Mouse (Mus musculus): ENCODE results near the gene Tmem164. TPM values are rescaled to one million over a fixed set of nuclear protein-coding genes. Genes with fewer than 3 reads are reported as not detected.
"Not testable (repeated sequence)": the region's sequence is repeated elsewhere in the genome, so short reads cannot be mapped to it uniquely, and the experiment has no call there.

Gene Tmem164
- 48.3 and 51.0 TPM in 2 replicates for polyA plus RNA-seq (2016; fragmentation: Nextera tagmentation; extraction: Ambion mirVana)

- H3K36me3 ChIP-seq (replicated peaks): no peaks in the 10 kb centered on the region
- peaks cover 52% of the 10 kb centered on the region for H3K27me3 ChIP-seq
- peak within 1 kb of the TSS; percentile 65 for H3K4me2 ChIP-seq
- H3K4me1 ChIP-seq: peaks cover 24% of the 10 kb centered on the region
- peak within 1 kb of the TSS; percentile 71 for H3K9ac ChIP-seq
- no peaks in the 10 kb centered on the region for H3K9me3 ChIP-seq
- H3K27ac ChIP-seq: peak within 1 kb of the TSS; percentile 89
- peak; percentile 86 for ATAC-seq (ENCODE audit: low FRiP score)
- 22% methylated on average over 9 of the region's 38 CpGs for WGBS
- peak within 1 kb of the TSS; percentile 62 for H3K4me3 ChIP-seq (replicated peaks)
These were observed at the start of gene Tmem164 for GRCm38 (mm10) chrX:142681056-142681615. TSS of gene Tmem164 (plus strand) at chrX:142681406.

DNA sequence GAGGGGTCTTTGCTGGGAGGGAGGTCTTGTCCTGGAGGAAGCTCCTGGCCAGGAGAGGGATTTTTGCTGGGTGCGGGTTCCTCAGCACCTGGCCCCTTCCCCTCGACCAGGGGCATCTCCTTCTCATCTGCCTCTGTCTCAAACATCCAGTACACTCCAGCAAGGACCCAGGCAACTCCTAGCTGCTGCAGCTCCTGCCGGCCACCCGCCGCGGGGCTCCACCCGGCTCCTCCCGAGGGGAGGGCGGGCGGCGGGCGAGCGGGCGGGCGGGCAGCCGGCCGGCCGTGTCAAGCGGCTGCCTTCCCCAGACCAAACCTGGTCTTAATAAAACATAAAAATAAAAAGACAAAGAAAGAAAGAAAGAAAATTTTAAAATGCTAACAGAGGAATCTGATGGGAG is 48.2 kb upstream of the Tmem164 start:
- not testable (repeated sequence) for H3K4me2 ChIP-seq; H3K9me3 ChIP-seq; H3K9ac ChIP-seq; ATAC-seq (ENCODE audit: low FRiP score); H3K36me3 ChIP-seq (replicated peaks); H3K4me1 ChIP-seq; H3K4me3 ChIP-seq (replicated peaks); H3K27ac ChIP-seq
- 31% methylated on average over 19 of the region's 19 CpGs for WGBS
- peaks cover 25% of the 10 kb centered on the region for H3K27me3 ChIP-seq

DNA sequence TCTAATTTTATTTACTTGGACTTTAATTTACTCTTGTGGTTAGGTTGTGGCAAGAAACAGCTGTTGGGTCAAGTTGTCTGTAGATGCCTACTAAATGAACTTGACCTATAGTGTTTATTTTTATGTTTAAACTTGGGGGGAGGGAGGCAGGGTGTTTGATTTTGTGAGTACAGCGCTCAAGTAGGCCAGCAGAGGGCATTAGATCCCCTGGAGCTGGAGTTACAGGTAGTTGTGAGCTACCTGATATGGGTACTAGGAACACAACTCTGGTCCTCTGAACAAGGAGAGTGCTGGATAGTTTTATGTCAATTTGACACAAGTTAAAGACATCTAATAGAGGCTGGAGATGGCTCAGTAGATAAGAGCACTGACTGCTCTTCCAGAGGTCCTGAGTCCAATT is 34.0 kb upstream of the Tmem164 start:
- Histone ChIP-seq H3K4me2 (no peak overlapping the region), H3K36me3 (replicated peaks) (no peaks in the 10 kb centered on the region), H3K9ac (no peak overlapping the region), H3K27me3 (peaks cover 15% of the 10 kb centered on the region; the same call in 1 of the 2 replicates), H3K9me3 (no peaks in the 10 kb centered on the region), H3K27ac (no peak overlapping the region), H3K4me1 (no peaks in the 10 kb centered on the region), H3K4me3 (replicated peaks) (no peak overlapping the region)
- WGBS: 71% methylated on average over 1 of the region's 1 CpGs
- no peak for ATAC-seq (ENCODE audit: low FRiP score)

DNA sequence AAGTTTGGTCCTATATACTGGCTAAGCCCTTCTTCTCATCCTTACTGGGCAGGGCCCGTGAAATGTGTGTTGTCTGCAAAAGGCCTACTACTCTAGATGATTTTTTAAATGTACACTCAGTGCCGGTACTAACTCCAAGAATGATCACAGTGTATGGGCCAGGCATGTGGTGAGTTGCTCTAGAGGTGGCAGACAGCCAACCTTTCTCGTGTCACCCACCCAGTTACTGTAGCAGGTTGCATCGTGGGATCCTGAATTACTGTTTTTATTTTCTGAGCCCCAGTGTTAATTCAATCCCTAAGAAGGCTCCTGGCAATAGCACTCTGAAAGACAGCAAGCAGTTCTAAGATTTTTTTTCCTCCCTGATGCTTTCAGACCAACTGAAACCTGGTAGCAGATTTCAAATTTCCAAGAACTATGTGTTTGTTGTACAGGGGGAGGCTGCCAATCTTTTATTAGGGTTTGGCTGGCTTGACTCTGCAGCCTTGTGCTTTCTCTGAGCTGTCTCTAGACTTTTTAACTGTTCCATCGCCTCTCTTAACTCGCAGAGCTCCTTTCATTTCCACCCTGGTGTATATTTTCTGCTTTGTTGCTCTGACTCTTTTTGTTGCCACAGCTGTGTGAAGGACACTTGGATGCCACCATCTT is 31.0 kb upstream of the Tmem164 start:
- ATAC-seq (ENCODE audit: low FRiP score): no peak

DNA sequence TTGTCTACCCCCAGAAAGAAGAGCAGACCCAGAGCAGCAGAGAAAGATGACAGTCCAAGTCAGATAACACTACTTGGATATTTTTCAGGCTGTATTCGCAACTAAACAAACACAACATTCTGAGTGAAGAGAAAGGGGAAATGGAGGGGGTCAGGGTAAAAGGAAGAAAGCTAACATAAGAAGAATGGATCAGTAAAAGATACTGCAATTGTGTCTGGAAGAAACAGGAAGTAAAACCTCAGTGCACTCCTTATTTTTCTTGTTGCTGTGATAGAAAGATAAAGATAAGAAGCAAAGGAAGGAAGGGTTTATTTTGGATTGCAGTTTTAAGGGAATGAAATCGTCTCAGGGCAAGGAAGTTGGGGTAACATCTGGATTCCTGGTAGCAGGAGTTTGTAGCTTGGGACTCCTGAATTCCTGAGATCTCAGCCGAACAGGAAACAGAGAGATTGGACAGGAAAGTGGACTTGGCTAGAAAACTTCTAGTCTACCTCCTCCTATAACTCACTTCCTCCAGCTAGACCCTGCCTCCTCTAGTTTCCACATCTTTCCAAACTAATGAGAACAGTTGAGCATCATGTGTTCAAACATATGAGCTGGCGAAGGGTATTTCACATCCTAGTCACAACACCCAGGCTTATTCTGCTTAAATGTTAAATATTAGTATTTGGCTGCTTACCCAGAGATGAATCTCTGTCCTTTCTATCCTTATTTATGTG is 16.3 kb upstream of the Tmem164 start:
- no peak overlapping the region for H3K9ac ChIP-seq
- no peaks in the 10 kb centered on the region for H3K36me3 ChIP-seq (replicated peaks)
- no peak for ATAC-seq (ENCODE audit: low FRiP score)
- H3K27ac ChIP-seq: no peak overlapping the region
- no peaks in the 10 kb centered on the region for H3K9me3 ChIP-seq
- WGBS: 82% methylated on average over 4 of the region's 4 CpGs
- peaks cover 31% of the 10 kb centered on the region for H3K27me3 ChIP-seq
- H3K4me2 ChIP-seq: no peak overlapping the region
- no peaks in the 10 kb centered on the region for H3K4me1 ChIP-seq
- no peak overlapping the region for H3K4me3 ChIP-seq (replicated peaks)

More for the DNA sequence above, 31.0 kb upstream of the Tmem164 start:
- H3K4me1 ChIP-seq: no peaks in the 10 kb centered on the region
- H3K4me2 ChIP-seq: no peak overlapping the region
- H3K27ac ChIP-seq: no peak overlapping the region
- H3K9me3 ChIP-seq: no peaks in the 10 kb centered on the region
- no peak overlapping the region for H3K9ac ChIP-seq
- H3K27me3 ChIP-seq: peaks cover 15% of the 10 kb centered on the region; the same call in 1 of the 2 replicates
- 76% methylated on average over 6 of the region's 6 CpGs for WGBS
- no peaks in the 10 kb centered on the region for H3K36me3 ChIP-seq (replicated peaks)
- no peak overlapping the region for H3K4me3 ChIP-seq (replicated peaks)

DNA sequence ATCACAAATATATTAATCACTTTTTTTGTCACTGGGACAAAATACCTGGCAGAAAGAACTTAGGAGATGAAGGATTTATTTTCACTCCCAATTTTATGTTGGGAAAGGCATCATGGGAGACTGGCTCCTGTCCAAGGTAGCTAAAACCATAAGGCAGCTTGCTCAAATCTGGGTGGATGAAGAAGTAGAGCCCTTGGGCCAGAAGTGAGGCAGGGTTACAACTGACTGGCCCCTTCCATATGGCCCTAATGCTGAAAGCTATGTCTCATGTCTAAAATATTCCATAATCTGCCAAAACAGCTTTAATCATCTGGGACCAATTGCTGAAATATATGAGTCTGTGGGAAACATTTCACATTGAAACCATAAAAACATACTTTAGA is 15.8 kb upstream of the Tmem164 start:
- no peaks in the 10 kb centered on the region for H3K9me3 ChIP-seq
- H3K4me3 ChIP-seq (replicated peaks): no peak overlapping the region
- no peak overlapping the region for H3K27ac ChIP-seq
- no peak overlapping the region for H3K9ac ChIP-seq
- no peak for ATAC-seq (ENCODE audit: low FRiP score)
- H3K4me2 ChIP-seq: no peak overlapping the region
- no peaks in the 10 kb centered on the region for H3K36me3 ChIP-seq (replicated peaks)
- no peaks in the 10 kb centered on the region for H3K4me1 ChIP-seq
- H3K27me3 ChIP-seq: peaks cover 33% of the 10 kb centered on the region

GRCm38 (mm10) chrX:142669312-142670091 is 11.7 kb upstream of the Tmem164 start:
- ATAC-seq (ENCODE audit: low FRiP score): no peak
- peaks cover 27% of the 10 kb centered on the region for H3K27me3 ChIP-seq
- whole genome bisulfite sequencing: 81% methylated on average over 9 of the region's 9 CpGs

DNA sequence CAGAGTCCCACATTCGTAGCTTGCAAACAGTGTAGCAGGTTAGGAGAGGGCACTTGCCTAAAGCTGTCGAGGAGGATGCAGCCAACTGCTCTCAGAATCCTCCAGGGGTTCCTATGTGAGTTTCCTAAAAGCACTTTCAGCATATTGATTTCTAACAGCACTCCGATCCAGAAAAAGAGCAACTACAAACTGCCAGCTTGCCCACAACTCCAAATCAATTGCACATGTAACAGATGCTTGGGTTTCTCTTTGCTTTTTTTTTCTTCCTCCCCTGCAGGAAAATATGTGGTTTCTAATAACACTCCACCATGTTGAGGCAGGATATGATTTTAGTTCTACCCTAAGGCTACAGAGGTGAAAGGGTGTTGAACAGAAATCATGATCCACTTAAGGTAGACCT is 11.1 kb upstream of the Tmem164 start:
- Histone ChIP-seq H3K9ac (no peak overlapping the region), H3K27ac (no peak overlapping the region), H3K4me1 (no peaks in the 10 kb centered on the region), H3K4me3 (replicated peaks) (no peak overlapping the region), H3K27me3 (peaks cover 30% of the 10 kb centered on the region), H3K4me2 (no peak overlapping the region), H3K36me3 (replicated peaks) (no peaks in the 10 kb centered on the region), H3K9me3 (no peaks in the 10 kb centered on the region)
- ATAC-seq (ENCODE audit: low FRiP score): no peak
- 72% methylated on average over 3 of the region's 3 CpGs for WGBS

More at GRCm38 (mm10) chrX:142669312-142670091, 11.7 kb upstream of the Tmem164 start:
- Histone ChIP-seq H3K4me2 (no peak overlapping the region), H3K9ac (no peak overlapping the region), H3K4me1 (no peaks in the 10 kb centered on the region), H3K36me3 (replicated peaks) (no peaks in the 10 kb centered on the region), H3K4me3 (replicated peaks) (no peak overlapping the region), H3K9me3 (no peaks in the 10 kb centered on the region), H3K27ac (no peak overlapping the region)

DNA sequence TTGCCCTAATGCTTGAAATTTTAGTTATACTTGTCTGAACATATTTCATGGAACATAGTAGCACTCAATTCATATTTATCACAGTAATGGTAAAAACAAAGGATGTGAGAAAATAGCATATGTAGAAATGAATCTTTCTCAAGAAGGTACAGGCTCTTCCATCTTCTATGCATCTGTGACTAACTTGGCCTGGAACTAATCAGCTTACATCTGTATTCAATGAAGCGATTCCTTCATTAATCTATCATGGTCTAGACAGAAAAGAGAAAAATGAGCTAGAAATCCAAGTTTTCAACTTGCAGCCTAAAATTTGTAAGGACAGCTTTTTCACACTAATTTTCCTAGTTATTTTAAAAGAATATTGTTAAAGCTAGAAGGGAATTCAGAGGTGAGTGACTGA is 10.1 kb upstream of the Tmem164 start:
- ATAC-seq (ENCODE audit: low FRiP score): no peak
- WGBS: 81% methylated on average over 1 of the region's 1 CpGs
- Histone ChIP-seq H3K27ac (no peak overlapping the region), H3K4me2 (no peak overlapping the region), H3K36me3 (replicated peaks) (no peaks in the 10 kb centered on the region), H3K9me3 (no peaks in the 10 kb centered on the region), H3K27me3 (peaks cover 25% of the 10 kb centered on the region), H3K9ac (no peak overlapping the region), H3K4me1 (no peaks in the 10 kb centered on the region), H3K4me3 (replicated peaks) (no peak overlapping the region)

DNA sequence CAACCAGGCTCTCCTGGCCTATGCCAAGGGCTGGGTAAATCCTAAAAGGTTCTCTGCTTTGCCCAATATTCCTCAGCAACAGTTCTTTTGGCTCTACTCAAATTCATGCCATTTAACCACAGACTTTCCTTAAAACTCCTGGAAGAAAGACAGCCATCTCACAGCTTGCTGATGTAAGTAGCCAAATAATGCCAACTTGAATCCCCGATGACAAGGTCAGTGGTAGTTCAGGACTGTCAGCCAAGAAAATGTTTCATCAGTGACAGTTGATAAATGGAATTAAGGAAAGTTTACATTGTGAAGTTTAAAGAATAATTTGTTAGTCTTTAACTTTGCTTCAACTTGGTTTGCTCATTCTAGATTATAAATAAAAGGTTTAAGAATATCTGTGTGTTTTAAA is 8.5 kb upstream of the Tmem164 start:
- H3K9ac ChIP-seq: no peak overlapping the region
- 97% methylated on average over 1 of the region's 1 CpGs for WGBS
- no peak overlapping the region for H3K27ac ChIP-seq
- no peaks in the 10 kb centered on the region for H3K36me3 ChIP-seq (replicated peaks)
- ATAC-seq (ENCODE audit: low FRiP score): no peak
- H3K4me1 ChIP-seq: no peaks in the 10 kb centered on the region
- H3K27me3 ChIP-seq: peaks cover 25% of the 10 kb centered on the region
- no peaks in the 10 kb centered on the region for H3K9me3 ChIP-seq
- no peak overlapping the region for H3K4me2 ChIP-seq
- H3K4me3 ChIP-seq (replicated peaks): no peak overlapping the region

DNA sequence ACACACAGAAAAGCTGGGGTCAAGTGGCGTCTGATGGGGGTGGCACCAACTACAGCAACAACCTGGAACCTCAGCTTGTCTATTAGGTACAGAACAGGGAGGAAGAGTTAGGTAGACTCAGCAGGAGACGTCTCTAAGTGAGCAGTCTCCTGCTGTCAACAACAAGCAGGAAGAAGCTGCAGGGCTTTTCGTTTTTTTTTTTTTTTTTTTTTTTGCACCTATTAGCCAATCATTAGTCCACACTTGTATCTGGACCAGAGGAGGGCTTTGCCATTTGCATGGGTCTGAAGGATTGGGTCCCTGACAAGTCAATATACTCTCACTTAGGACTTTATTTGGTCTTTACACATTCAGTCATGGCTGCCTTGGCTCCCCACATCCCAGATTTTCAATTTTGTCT is 4.0 kb upstream of the Tmem164 start:
- H3K36me3 ChIP-seq (replicated peaks): no peaks in the 10 kb centered on the region
- H3K4me2 ChIP-seq: no peak overlapping the region
- WGBS: 46% methylated on average over 2 of the region's 3 CpGs
- no peak overlapping the region for H3K27ac ChIP-seq
- H3K4me3 ChIP-seq (replicated peaks): no peak overlapping the region
- H3K9ac ChIP-seq: no peak overlapping the region
- peaks cover 43% of the 10 kb centered on the region for H3K27me3 ChIP-seq
- H3K9me3 ChIP-seq: no peaks in the 10 kb centered on the region
- no peaks in the 10 kb centered on the region for H3K4me1 ChIP-seq
- no peak for ATAC-seq (ENCODE audit: low FRiP score)

Data from forebrain, embryonic 12.5 days (tissue).